In the genomic region with DNA sequence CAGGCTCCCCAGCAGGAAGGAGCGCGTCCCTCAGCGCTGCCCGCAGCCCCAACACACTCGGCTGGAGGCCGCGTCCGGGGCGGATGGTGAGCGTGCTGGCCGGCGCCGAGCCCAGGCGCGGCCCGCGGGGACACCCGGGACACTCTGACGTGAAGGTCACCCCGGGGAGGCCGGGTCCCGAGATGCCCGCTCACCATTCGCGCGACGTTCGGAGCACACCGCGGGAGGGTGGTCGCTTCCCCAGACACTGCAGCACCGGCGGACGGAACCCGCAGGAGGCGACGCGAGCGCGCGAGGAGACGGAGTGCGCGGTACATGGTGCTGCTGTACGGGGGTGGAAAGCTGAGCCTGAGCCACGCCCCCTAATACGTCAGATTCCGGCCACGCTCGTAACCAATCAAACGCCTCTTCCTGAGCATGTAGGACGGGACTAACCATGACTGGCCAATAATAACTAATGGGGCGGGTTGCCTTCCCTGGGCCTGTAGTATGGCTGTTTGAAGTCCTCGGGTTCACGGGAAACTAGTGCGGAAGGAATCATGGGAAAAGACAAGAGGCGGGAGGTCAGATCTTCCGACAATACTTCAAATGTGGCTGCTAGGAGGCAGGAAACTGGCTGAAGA, we compare ENCODE assay signal across 8 mouse cellular contexts. TPM values are rescaled to one million over a fixed set of nuclear protein-coding genes. Genes with fewer than 3 reads are reported as not detected.
DNase-seq lines count a peak whose midpoint lies in the region; ATAC-seq lines count a peak whose summit lies in the region.

A gene (minus strand): TSS at position 379 of the 623 bp plus-strand sequence.

- no peaks in the 10 kb centered on the region for H3K9me3 ChIP-seq in forebrain, embryonic 14.5 days (replicated peaks; ENCODE audit: control insufficient read depth, low read length)
- H3K9me3 ChIP-seq in neural tube, embryonic 15.5 days (replicated peaks): no peaks in the 10 kb centered on the region

- H3K4me3 ChIP-seq in forebrain, embryonic 14.5 days (ENCODE audit: low read depth, low read length): peak within 1 kb of the TSS; percentile 78
- peak within 1 kb of the TSS; percentile 91 for H3K4me3 ChIP-seq in neural tube, embryonic 15.5 days (replicated peaks)

- intact Hi-C loops in heart, postnatal 14 days (cut with DNase I): loop anchor here (5.0 kb wide), 3 partner anchors 42 to 257 kb away; a partner anchor contains a TSS

- WGBS in forebrain, embryonic 14.5 days: under 1% methylated on average over 58 of the region's 58 CpGs
- WGBS in neural tube, embryonic 15.5 days: under 1% methylated on average over 56 of the region's 58 CpGs

- H3K27ac ChIP-seq in forebrain, embryonic 14.5 days (ENCODE audit: low read depth, low read length): peak within 1 kb of the TSS; percentile 73
- H3K27ac ChIP-seq in neural tube, embryonic 15.5 days (replicated peaks): peak within 1 kb of the TSS; percentile 90

- H3K4me1 ChIP-seq in forebrain, embryonic 14.5 days (ENCODE audit: control insufficient read depth, insufficient read depth, low read length): peaks cover 8% of the 10 kb centered on the region; the same call in 1 of the 2 replicates
- H3K4me1 ChIP-seq in neural tube, embryonic 15.5 days: peaks cover 19% of the 10 kb centered on the region

- no peaks in the 10 kb centered on the region for H3K36me3 ChIP-seq in forebrain, embryonic 14.5 days (ENCODE audit: control insufficient read depth, insufficient read depth, low read length)
- no peaks in the 10 kb centered on the region for H3K36me3 ChIP-seq in neural tube, embryonic 15.5 days

- DNase-seq in ES-CJ7 (ENCODE audit: low read depth, low spot score): peak; percentile 99
- DNase-seq in cerebellum, adult 11 months: peak; percentile 94
- peak; percentile 99 for DNase-seq in forebrain, embryonic 14.5 days (ENCODE audit: low spot score)
- peak; percentile 94 to 96 for DNase-seq in heart, postnatal 14 days
- DNase-seq in layer of hippocampus, adult 11-12 months (ENCODE audit: low spot score): peak; percentile 97
- peak; percentile 97 for DNase-seq in lung, adult 18-20 months
- DNase-seq in testis, postnatal 14 days (ENCODE audit: low spot score): peak; percentile 96

- no peaks in the 10 kb centered on the region for H3K27me3 ChIP-seq in forebrain, embryonic 14.5 days (replicated peaks; ENCODE audit: control insufficient read depth, insufficient read depth, low read length)
- no peaks in the 10 kb centered on the region for H3K27me3 ChIP-seq in neural tube, embryonic 15.5 days (replicated peaks)

- ATAC-seq in forebrain, embryonic 14.5 days: peak; percentile 100
- peak; percentile 100 for ATAC-seq in neural tube, embryonic 15.5 days (ENCODE audit: low FRiP score)

- H3K9ac ChIP-seq in forebrain, embryonic 14.5 days (ENCODE audit: low read length): peak within 1 kb of the TSS; percentile 93
- H3K9ac ChIP-seq in neural tube, embryonic 15.5 days (replicated peaks): peak within 1 kb of the TSS; percentile 98

- H3K4me2 ChIP-seq in forebrain, embryonic 14.5 days (ENCODE audit: low read length): peak within 1 kb of the TSS; percentile 89
- peak within 1 kb of the TSS; percentile 81 for H3K4me2 ChIP-seq in neural tube, embryonic 15.5 days

RNA-seq across cellular contexts. Expression of the gene that starts here (rescaled TPM):
- 91.5 and 107 TPM in 2 replicates for polyA plus RNA-seq in forebrain, embryonic 14.5 days (2014; fragmentation: Nextera tagmentation; extraction: Ambion mirVana)
- 100 to 1,000 TPM; 594 to 598 TPM for total RNA-seq in heart, postnatal 14 days (2021)
- polyA plus RNA-seq in neural tube, embryonic 15.5 days (2015; fragmentation: Nextera tagmentation; extraction: Ambion mirVana): 117 and 118 TPM in 2 replicates

Comparison
In these comparisons a context has a peak if more than half of its experiments do, and no peak if none do; other contexts are left out.
1. Peak in every context shown above with its lines: DNase-seq, ATAC-seq, H3K4me3 ChIP-seq and H3K27ac ChIP-seq.